Mouse (Mus musculus): ENCODE results near the gene Olfr1090.

Olfr1090 gene

DNA sequence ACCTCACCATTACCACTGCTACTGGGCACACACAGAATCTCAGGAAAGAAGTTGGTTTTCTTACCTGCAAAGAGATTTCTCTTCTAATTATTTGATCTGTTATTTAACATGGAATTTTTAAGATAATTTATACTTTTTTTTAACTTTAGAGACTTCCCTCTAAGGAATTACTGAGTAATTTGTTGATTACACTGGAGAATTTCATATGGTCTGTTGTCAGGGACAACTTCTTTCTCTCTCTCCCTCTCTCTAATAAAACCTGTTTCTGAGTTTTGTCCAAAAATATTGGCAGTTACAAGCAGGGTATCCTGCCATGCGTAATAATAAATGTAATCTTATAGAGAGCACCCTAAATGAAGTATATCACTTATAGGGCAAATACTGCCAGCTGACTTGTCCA is at the start of gene Olfr1090:
Gene Olfr1090 (minus strand): TSS at position 101 of the 400 bp plus-strand sequence.
- no peak for DNase-seq

DNA sequence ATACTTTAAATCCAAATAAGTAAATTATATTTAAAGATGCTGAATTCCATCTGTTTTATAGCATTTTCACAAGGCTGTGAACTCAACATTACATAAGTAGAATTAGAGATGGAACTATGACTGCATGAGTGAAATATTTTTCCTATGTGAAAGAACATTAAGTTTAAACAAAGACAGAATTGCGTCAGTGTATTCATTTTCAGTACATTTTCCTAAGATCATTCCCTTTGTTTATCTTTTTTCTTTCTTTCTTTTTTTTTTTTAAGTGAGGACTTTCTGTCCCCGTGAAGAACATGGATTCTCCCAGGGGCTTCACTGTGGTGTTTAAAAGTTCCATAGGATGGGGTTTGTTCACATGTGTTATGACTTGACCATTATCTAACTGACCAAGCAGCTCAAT is 23.4 kb upstream of the Olfr1090 start, which contains the start of gene Olfr1093:
Gene Olfr1093 (plus strand): TSS at position 301 of the 400 bp plus-strand sequence.
- no peak for DNase-seq

DNA sequence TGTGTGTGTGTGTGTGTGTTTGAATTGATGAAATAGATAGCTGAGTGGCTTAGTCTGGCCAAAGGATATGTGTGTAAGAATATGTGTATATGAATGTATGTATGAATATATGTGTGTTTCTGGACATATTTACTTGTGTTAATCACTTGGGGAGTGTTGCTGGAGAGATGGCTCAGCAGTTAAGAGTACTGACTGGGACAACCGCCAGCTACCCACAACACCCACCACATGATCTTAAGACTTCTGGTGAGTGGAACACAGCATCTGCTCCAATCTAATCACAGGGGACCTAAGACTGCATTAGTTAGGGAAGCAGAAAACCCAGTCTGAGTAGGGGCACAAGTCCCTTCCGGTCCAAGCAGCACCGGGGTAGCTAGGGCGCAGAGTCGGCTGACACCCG is 2.3 kb upstream of the Olfr1090 start:
- DNase-seq = no peak

DNA sequence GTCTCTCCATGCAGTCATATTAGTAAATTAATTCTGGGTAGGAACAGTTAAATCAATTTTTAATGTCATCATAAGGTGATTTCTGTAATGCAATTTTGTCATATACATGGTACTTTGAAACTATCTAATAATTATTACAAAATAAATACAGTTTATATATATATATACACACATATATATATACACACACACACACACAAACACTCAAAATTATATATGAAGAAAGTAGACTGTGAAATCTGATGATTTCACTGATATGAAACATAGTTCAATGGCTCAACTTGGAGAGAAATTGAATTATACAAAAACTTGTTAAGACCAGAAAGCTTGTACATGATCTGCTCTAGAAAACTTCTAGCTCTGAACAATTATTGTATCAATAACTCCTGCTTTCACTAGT is 25.2 kb downstream of the Olfr1090 start, which contains the start of gene Olfr1089:
Gene Olfr1089 (minus strand): TSS at position 101 of the 400 bp plus-strand sequence.
- no peak for DNase-seq

Measured in right cerebral cortex, postnatal 25 days (tissue).